Mouse (Mus musculus): ENCODE measurements at regions not wholly inside any gene's neighbourhood (a gene's known extent, or its start where the extent isn't known, plus 50 kb on each side); places are given as distances from the start of the nearest gene placed in this dataset.

- no peak for DNase-seq
These were observed 52.1 kb upstream of the Fyn start for GRCm38 (mm10) chr10:39316533-39316932.

GRCm38 (mm10) chr10:39315434-39316174 lies 53.1 kb upstream of the Fyn start:
- no peak for DNase-seq

GRCm38 (mm10) chr10:39311501-39311900 lies 57.2 kb upstream of the Fyn start:
- DNase-seq = no peak

GRCm38 (mm10) chr10:39308535-39308934 lies 60.1 kb upstream of the Fyn start:
- DNase-seq = no peak

GRCm38 (mm10) chr10:39292703-39293496 lies 75.8 kb upstream of the Fyn start:
- DNase-seq = no peak

GRCm38 (mm10) chr10:39291747-39292198 lies 76.9 kb upstream of the Fyn start:
- no peak for DNase-seq

GRCm38 (mm10) chr10:39291134-39291746 lies 77.4 kb upstream of the Fyn start:
- DNase-seq = peak; percentile 5

GRCm38 (mm10) chr10:39290245-39290644 lies 78.4 kb upstream of the Fyn start:
- DNase-seq = no peak

GRCm38 (mm10) chr10:39280366-39281000 lies 88.2 kb upstream of the Fyn start:
- DNase-seq = no peak

GRCm38 (mm10) chr10:39274202-39274601 lies 94.5 kb upstream of the Fyn start:
- no peak for DNase-seq

GRCm38 (mm10) chr10:39273426-39273825 lies 95.2 kb upstream of the Fyn start:
- no peak for DNase-seq

GRCm38 (mm10) chr10:39272387-39272949 lies 96.2 kb upstream of the Fyn start:
- DNase-seq = no peak

GRCm38 (mm10) chr10:39270406-39270805 lies 98.2 kb upstream of the Fyn start:
- no peak for DNase-seq

GRCm38 (mm10) chr10:39267236-39267635 lies 101.4 kb upstream of the Fyn start:
- no peak for DNase-seq

- peak; percentile 64 for DNase-seq
These were observed 102.2 kb upstream of the Fyn start for GRCm38 (mm10) chr10:39266482-39266881.

- no peak for DNase-seq
These were observed 98.9 kb upstream of the Ccn6 start for GRCm38 (mm10) chr10:39262466-39262865.

GRCm38 (mm10) chr10:39261174-39262145 lies 97.9 kb upstream of the Ccn6 start:
- no peak for DNase-seq

GRCm38 (mm10) chr10:39260061-39260460 lies 96.5 kb upstream of the Ccn6 start:
- no peak for DNase-seq

- no peak for DNase-seq
These were observed 94.0 kb upstream of the Ccn6 start for GRCm38 (mm10) chr10:39257371-39258154.

- no peak for DNase-seq
These were observed 91.0 kb upstream of the Ccn6 start for GRCm38 (mm10) chr10:39254561-39254960.

GRCm38 (mm10) chr10:39250039-39250438 lies 86.4 kb upstream of the Ccn6 start:
- DNase-seq = no peak

All from kidney, adult 11 months (tissue).